ENCODE assay signal across 9 mouse cellular contexts in genomic region chr15:96283920-96284431, GRCm38 (mm10). TPM values are rescaled to one million over a fixed set of nuclear protein-coding genes. Genes with fewer than 3 reads are reported as not detected.
DNase-seq lines count a peak whose midpoint lies in the region; ATAC-seq and TF ChIP-seq lines count a peak whose summit lies in the region.
"Had no signal": no experiment of that assay in that cellular context is flagged by ENCODE, and none has a peak within 500 bp of the region (broad histone marks: within the 10 kb centered on the region; RNA-seq: fewer than 3 reads in every experiment).

No protein-coding gene starts in this region.

- peak overlapping the region; percentile 92 for H3K4me3 ChIP-seq in forebrain, embryonic 12.5 days (replicated peaks)
- peak overlapping the region; percentile 95 for H3K4me3 ChIP-seq in hindbrain, embryonic 12.5 days
- peak overlapping the region; percentile 65 for H3K4me3 ChIP-seq in spleen, adult 2 months (ENCODE audit: extremely low read depth, insufficient read depth, insufficient read length)

- WGBS in forebrain, embryonic 12.5 days = 5% methylated on average over 11 of the region's 11 CpGs
- WGBS in hindbrain, embryonic 12.5 days = 5% methylated on average over 11 of the region's 11 CpGs
- WGBS in spleen, adult 2 months = 4% methylated on average over 11 of the region's 11 CpGs

- DNase-seq in adrenal gland, adult 2 months = peak; percentile 45
- no peak for DNase-seq in adrenal gland, postnatal 4 days (ENCODE audit: low spot score in 2 of 2)
- DNase-seq in brain, embryonic 14.5 days (ENCODE audit: low read depth) = peak; percentile 84
- peak; percentile 37 to 70 for DNase-seq in left cerebral cortex, postnatal 14 days (ENCODE audit: low spot score in 2 of 2)
- DNase-seq in spleen, adult 2 months (ENCODE audit: low read depth in 1 of 2, low spot score in 2 of 2) = no peak

- no peaks in the 10 kb centered on the region for H3K27me3 ChIP-seq in forebrain, embryonic 12.5 days
- H3K27me3 ChIP-seq in hindbrain, embryonic 12.5 days = no peaks in the 10 kb centered on the region
- no peaks in the 10 kb centered on the region for H3K27me3 ChIP-seq in spleen, adult 2 months (ENCODE audit: control insufficient read depth, insufficient read depth, low read length)
- H3K27me3 ChIP-seq: Patski had no signal

- peaks cover 25% of the 10 kb centered on the region for H3K36me3 ChIP-seq in forebrain, embryonic 12.5 days (replicated peaks)
- peaks cover 18% of the 10 kb centered on the region for H3K36me3 ChIP-seq in hindbrain, embryonic 12.5 days
- H3K36me3 ChIP-seq in spleen, adult 2 months (ENCODE audit: control insufficient read depth, insufficient read depth, low read length) = peaks cover 6% of the 10 kb centered on the region

- H3K27ac ChIP-seq in forebrain, embryonic 12.5 days = peak overlapping the region; percentile 100
- peak overlapping the region; percentile 100 for H3K27ac ChIP-seq in hindbrain, embryonic 12.5 days
- peak overlapping the region; percentile 57 for H3K27ac ChIP-seq in spleen, adult 2 months (ENCODE audit: insufficient read depth, low read length)

- peak overlapping the region; percentile 84 for H3K4me2 ChIP-seq in forebrain, embryonic 12.5 days
- peak overlapping the region; percentile 85 for H3K4me2 ChIP-seq in hindbrain, embryonic 12.5 days (replicated peaks)

- TF ChIP-seq CTCF in brain, embryonic 14.5 days (IDR thresholded peaks at IDR 0.05; ENCODE audit: borderline replicate concordance, extremely low read depth, insufficient read depth, insufficient read length) = no peak
- TF ChIP-seq CTCF in spleen, adult 2 months (IDR thresholded peaks at IDR 0.05; ENCODE audit: extremely low read depth, insufficient read depth, insufficient read length, insufficient replicate concordance) = no peak

- intact Hi-C loops in left cerebral cortex, postnatal 14 days (cut with DNase I) = loop anchor here (10.0 kb wide), 3 partner anchors 259 to 519 kb away; no protein-coding TSS in a partner anchor

- TF ChIP-seq POLR2A in brain, embryonic 14.5 days (IDR thresholded peaks at IDR 0.05; ENCODE audit: borderline replicate concordance, extremely low read depth, insufficient read depth, insufficient read length, poor library complexity, severe bottlenecking) = no peak
- TF ChIP-seq POLR2A in spleen, adult 2 months (IDR thresholded peaks at IDR 0.05; ENCODE audit: low read depth, low read length) = peak; percentile 22; the same call in 1 of the 2 replicates

- peaks cover 30% of the 10 kb centered on the region for H3K4me1 ChIP-seq in forebrain, embryonic 12.5 days
- H3K4me1 ChIP-seq in hindbrain, embryonic 12.5 days = peaks cover 25% of the 10 kb centered on the region
- H3K4me1 ChIP-seq in spleen, adult 2 months (ENCODE audit: control insufficient read depth, insufficient read depth, insufficient read length) = no peaks in the 10 kb centered on the region; the same call in 1 of the 2 replicates

- 0 out of 2 replicates have a peak, but pooled peaks cover 4% of the 10 kb centered on the region for H3K9me3 ChIP-seq in forebrain, embryonic 12.5 days
- 0 out of 2 replicates have a peak, but pooled peaks cover 4% of the 10 kb centered on the region for H3K9me3 ChIP-seq in hindbrain, embryonic 12.5 days (replicated peaks)

- ATAC-seq in forebrain, embryonic 12.5 days (ENCODE audit: low FRiP score) = no peak
- ATAC-seq in hindbrain, embryonic 12.5 days (ENCODE audit: low FRiP score) = no peak
- ATAC-seq in megakaryocyte progenitor cell, adult 5-6 weeks (replicated peaks; ENCODE audit: poor library complexity) = peak; percentile 5; the same call in 1 of the 2 replicates
- ATAC-seq: Patski had no signal

- peak overlapping the region; percentile 99 for H3K9ac ChIP-seq in forebrain, embryonic 12.5 days
- peak overlapping the region; percentile 99 for H3K9ac ChIP-seq in hindbrain, embryonic 12.5 days

RNA-seq across cellular contexts. Expression of gene Arid2, which starts 3.3 kb away (rescaled TPM):
- total RNA-seq in adrenal gland, adult 2 months (2021) = 10 to 100 TPM; 32.0 to 32.2 TPM
- polyA plus RNA-seq in adrenal gland, adult 2 months (2012; rRNA removed) = 11.8 and 14.5 TPM in 2 replicates
- total RNA-seq in adrenal gland, postnatal 4 days (2021) = 10 to 100 TPM; 63.6 to 69.3 TPM
- polyA plus RNA-seq in brain, embryonic 14.5 days (2012; rRNA removed) = 34.8 and 44.2 TPM in 2 replicates
- polyA plus RNA-seq in forebrain, embryonic 12.5 days (2016; fragmentation: Nextera tagmentation; extraction: Ambion mirVana) = 38.7 and 41.7 TPM in 2 replicates
- polyA plus RNA-seq in hindbrain, embryonic 12.5 days (2016; fragmentation: Nextera tagmentation; extraction: Ambion mirVana) = 34.4 and 37.3 TPM in 2 replicates
- total RNA-seq in left cerebral cortex, postnatal 14 days (2021) = 10 to 100 TPM; 40.1 to 41.2 TPM
- 64.1 and 66.2 TPM in 2 replicates for total RNA-seq in megakaryocyte progenitor cell, adult 5-6 weeks (2015)
- total RNA-seq in megakaryocyte progenitor cell, adult 5-6 weeks (2017) = 35.7 and 36.1 TPM in 2 replicates
- polyA plus RNA-seq in spleen, adult 2 months (2012; rRNA removed) = 12.1 and 14.1 TPM in 2 replicates

Comparison
In these comparisons a context has a peak if more than half of its experiments do, and no peak if none do; other contexts are left out.
1. DNase-seq: peak in adrenal gland, adult 2 months (single experiment), brain, embryonic 14.5 days (single experiment) and left cerebral cortex, postnatal 14 days (2 of 2); none in adrenal gland, postnatal 4 days (0 of 2) and spleen, adult 2 months (0 of 2).
2. Peak in every context shown above with its lines, with median percentiles within 50 percentile points of each other: H3K27ac ChIP-seq and H3K4me3 ChIP-seq.